ENCODE assay signal across 27 mouse cellular contexts in the genomic region with DNA sequence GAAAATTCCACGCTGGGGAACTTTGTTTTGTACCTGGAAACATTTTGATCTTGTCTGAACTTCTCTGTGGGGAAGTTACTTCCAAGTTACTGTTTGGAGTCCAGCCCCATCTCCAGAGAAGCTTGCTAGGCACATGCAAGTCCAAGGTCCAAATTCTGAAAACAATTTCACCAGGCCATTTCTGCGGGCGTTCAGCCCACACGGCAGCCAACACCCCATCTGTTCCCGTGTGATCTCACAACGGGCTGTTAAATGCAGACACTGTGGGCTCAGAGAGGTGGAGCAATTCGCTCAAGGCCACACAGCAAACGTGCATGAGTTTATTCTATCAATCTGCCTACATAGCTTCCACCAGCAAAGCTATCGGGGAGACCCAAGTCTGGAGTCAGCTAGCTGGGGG. TPM values are rescaled to one million over a fixed set of nuclear protein-coding genes. Genes with fewer than 3 reads are reported as not detected.
DNase-seq lines count a peak whose midpoint lies in the region; ATAC-seq and TF ChIP-seq lines count a peak whose summit lies in the region.
"Had no signal": no experiment of that assay in that cellular context is flagged by ENCODE, and none has a peak within 500 bp of the region (broad histone marks: within the 10 kb centered on the region; RNA-seq: fewer than 3 reads in every experiment).

No protein-coding gene starts in this region.

- no peaks in the 10 kb centered on the region for H3K36me3 ChIP-seq in kidney, adult 2 months (ENCODE audit: control insufficient read depth, insufficient read depth, low read length)
- no peaks in the 10 kb centered on the region for H3K36me3 ChIP-seq in kidney, embryonic 16.5 days (ENCODE audit: insufficient read depth, low read length)
- H3K36me3 ChIP-seq in limb, embryonic 10.5 days: no peaks in the 10 kb centered on the region
- H3K36me3 ChIP-seq in hindbrain, embryonic 10.5 days: no peaks in the 10 kb centered on the region
- H3K36me3 ChIP-seq: G1E; heart, embryonic 13.5 days; hindbrain, embryonic 15.5 days; midbrain, embryonic 13.5 days; neural tube, embryonic 13.5 days had no signal

- TF ChIP-seq CTCF in kidney, adult 2 months (conservative IDR thresholded peaks at IDR 0.05; ENCODE audit: insufficient read depth, insufficient read length, low read depth, low read length): no peak

- H3K27ac ChIP-seq in kidney, adult 2 months (ENCODE audit: insufficient read depth, low read depth, low read length): no peak overlapping the region
- no peak overlapping the region for H3K27ac ChIP-seq in kidney, embryonic 16.5 days (ENCODE audit: low read length)
- H3K27ac ChIP-seq in limb, embryonic 10.5 days: no peak overlapping the region
- H3K27ac ChIP-seq in hindbrain, embryonic 10.5 days: no peak overlapping the region
- H3K27ac ChIP-seq: heart, embryonic 13.5 days; hindbrain, embryonic 15.5 days; kidney, postnatal 0 days; liver, embryonic 14.5 days; macrophage; midbrain, embryonic 13.5 days had no signal

- H3K9me3 ChIP-seq in kidney, embryonic 16.5 days (ENCODE audit: low read length): no peaks in the 10 kb centered on the region
- H3K9me3 ChIP-seq in limb, embryonic 10.5 days (replicated peaks): no peaks in the 10 kb centered on the region
- H3K9me3 ChIP-seq in hindbrain, embryonic 10.5 days: no peaks in the 10 kb centered on the region
- H3K9me3 ChIP-seq: heart, embryonic 13.5 days; hindbrain, embryonic 15.5 days; midbrain, embryonic 13.5 days; neural tube, embryonic 13.5 days had no signal

- DNase-seq in cerebellum, adult 18-20 months: peak; percentile 64 to 65
- no peak for DNase-seq in cerebellum, postnatal 4 days (ENCODE audit: low spot score in 2 of 2)
- peak; percentile 65 for DNase-seq in kidney, adult 2 months
- peak; percentile 26 for DNase-seq in right cerebral cortex, adult 18-20 months
- DNase-seq in right cerebral cortex, postnatal 25 days: no peak
- DNase-seq in limb, embryonic 10.5 days (ENCODE audit: low spot score): peak; percentile 26
- no peak for DNase-seq in hindbrain, embryonic 10.5 days (ENCODE audit: low spot score)
- DNase-seq: adrenal gland, postnatal 14 days; gastrocnemius, postnatal 10 days; heart, postnatal 10 days; liver; lung, adult 2 months; lung, postnatal 10 days; right cerebral cortex, postnatal 14 days; thymus, postnatal 14 days had no signal

- H3K4me1 ChIP-seq in kidney, adult 2 months (ENCODE audit: control insufficient read depth, insufficient read depth, low read length): no peaks in the 10 kb centered on the region
- peaks cover 16% of the 10 kb centered on the region for H3K4me1 ChIP-seq in kidney, embryonic 16.5 days (ENCODE audit: insufficient read depth, low read length)
- H3K4me1 ChIP-seq in limb, embryonic 10.5 days: peaks cover 12% of the 10 kb centered on the region; the same call in 1 of the 2 replicates
- H3K4me1 ChIP-seq in hindbrain, embryonic 10.5 days (replicated peaks): peaks cover 73% of the 10 kb centered on the region

- H3K4me2 ChIP-seq in kidney, embryonic 16.5 days (replicated peaks; ENCODE audit: low read depth, low read length): no peak overlapping the region
- H3K4me2 ChIP-seq: heart, embryonic 13.5 days; hindbrain, embryonic 15.5 days; midbrain, embryonic 13.5 days; neural tube, embryonic 13.5 days had no signal

- no peak overlapping the region for H3K4me3 ChIP-seq in kidney, adult 2 months (ENCODE audit: insufficient read depth, low read depth, low read length)
- H3K4me3 ChIP-seq in kidney, embryonic 16.5 days (ENCODE audit: low read length): no peak overlapping the region
- no peak overlapping the region for H3K4me3 ChIP-seq in limb, embryonic 10.5 days
- H3K4me3 ChIP-seq in hindbrain, embryonic 10.5 days: no peak overlapping the region
- H3K4me3 ChIP-seq: erythroblast, embryonic 14.5 days; heart, embryonic 13.5 days; hindbrain, embryonic 15.5 days; midbrain, embryonic 13.5 days; neural tube, embryonic 13.5 days had no signal

- H3K9ac ChIP-seq in kidney, embryonic 16.5 days (replicated peaks; ENCODE audit: low read length): no peak overlapping the region
- H3K9ac ChIP-seq: heart, embryonic 13.5 days; hindbrain, embryonic 15.5 days; liver, embryonic 14.5 days; midbrain, embryonic 13.5 days; neural tube, embryonic 13.5 days had no signal

- no peak for TF ChIP-seq POLR2A in kidney, adult 2 months (IDR thresholded peaks at IDR 0.05; ENCODE audit: low read depth, low read length)

- no peak for ATAC-seq in kidney, embryonic 16.5 days (ENCODE audit: low FRiP score, low TSS enrichment)
- ATAC-seq: forebrain, embryonic 16.5 days; inflammation-experienced regulatory T-cells, adult 6 months; midbrain, embryonic 13.5 days had no signal

- 57% methylated on average over 9 of the region's 9 CpGs for WGBS in kidney, adult 2 months
- WGBS in kidney, embryonic 16.5 days: 68% methylated on average over 9 of the region's 9 CpGs
- WGBS in limb, embryonic 10.5 days: 77% methylated on average over 9 of the region's 9 CpGs
- whole genome bisulfite sequencing in hindbrain, embryonic 10.5 days: 84% methylated on average over 9 of the region's 9 CpGs

- H3K27me3 ChIP-seq in kidney, adult 2 months (replicated peaks; ENCODE audit: control insufficient read depth, insufficient read depth, low read length): no peaks in the 10 kb centered on the region
- peaks cover 16% of the 10 kb centered on the region for H3K27me3 ChIP-seq in kidney, embryonic 16.5 days (ENCODE audit: insufficient read depth, low read length)
- peaks cover 48% of the 10 kb centered on the region for H3K27me3 ChIP-seq in limb, embryonic 10.5 days (ENCODE audit: low read depth, poor library complexity, severe bottlenecking)
- peaks cover 44% of the 10 kb centered on the region for H3K27me3 ChIP-seq in hindbrain, embryonic 10.5 days (ENCODE audit: insufficient read depth, poor library complexity, severe bottlenecking)
- H3K27me3 ChIP-seq: hindbrain, embryonic 15.5 days; neural tube, embryonic 13.5 days had no signal

RNA-seq across cellular contexts. Expression of gene Igsf21, which starts 21.4 kb away (rescaled TPM):
- 0.33 and 0.39 TPM in 2 replicates for polyA plus RNA-seq in kidney, adult 2 months (2012; rRNA removed)
- polyA plus RNA-seq in kidney, embryonic 16.5 days (2015; fragmentation: Nextera tagmentation; extraction: Ambion mirVana): 1.5 TPM in 2 replicates
- 0.11 and 0.48 TPM in 2 replicates for polyA plus RNA-seq in limb, embryonic 10.5 days (2016; fragmentation: Nextera tagmentation; extraction: Ambion mirVana)
- 6.7 and 13.8 TPM in 2 replicates for polyA plus RNA-seq in hindbrain, embryonic 10.5 days (2016; fragmentation: Nextera tagmentation; extraction: Ambion mirVana)
- polyA plus RNA-seq: G1E; inflammation-experienced regulatory T-cells, adult 6 months; macrophage had no signal

Comparison
In these comparisons a context has a peak if more than half of its experiments do, and no peak if none do; other contexts are left out.
1. DNase-seq: peak in cerebellum, adult 18-20 months (2 of 2), kidney, adult 2 months (single experiment), right cerebral cortex, adult 18-20 months (single experiment) and limb, embryonic 10.5 days (single experiment); none in cerebellum, postnatal 4 days (0 of 2), right cerebral cortex, postnatal 25 days (single experiment) and hindbrain, embryonic 10.5 days (single experiment).